Mouse (Mus musculus): ENCODE measurements around the gene Jag2.

Jag2 gene

DNA sequence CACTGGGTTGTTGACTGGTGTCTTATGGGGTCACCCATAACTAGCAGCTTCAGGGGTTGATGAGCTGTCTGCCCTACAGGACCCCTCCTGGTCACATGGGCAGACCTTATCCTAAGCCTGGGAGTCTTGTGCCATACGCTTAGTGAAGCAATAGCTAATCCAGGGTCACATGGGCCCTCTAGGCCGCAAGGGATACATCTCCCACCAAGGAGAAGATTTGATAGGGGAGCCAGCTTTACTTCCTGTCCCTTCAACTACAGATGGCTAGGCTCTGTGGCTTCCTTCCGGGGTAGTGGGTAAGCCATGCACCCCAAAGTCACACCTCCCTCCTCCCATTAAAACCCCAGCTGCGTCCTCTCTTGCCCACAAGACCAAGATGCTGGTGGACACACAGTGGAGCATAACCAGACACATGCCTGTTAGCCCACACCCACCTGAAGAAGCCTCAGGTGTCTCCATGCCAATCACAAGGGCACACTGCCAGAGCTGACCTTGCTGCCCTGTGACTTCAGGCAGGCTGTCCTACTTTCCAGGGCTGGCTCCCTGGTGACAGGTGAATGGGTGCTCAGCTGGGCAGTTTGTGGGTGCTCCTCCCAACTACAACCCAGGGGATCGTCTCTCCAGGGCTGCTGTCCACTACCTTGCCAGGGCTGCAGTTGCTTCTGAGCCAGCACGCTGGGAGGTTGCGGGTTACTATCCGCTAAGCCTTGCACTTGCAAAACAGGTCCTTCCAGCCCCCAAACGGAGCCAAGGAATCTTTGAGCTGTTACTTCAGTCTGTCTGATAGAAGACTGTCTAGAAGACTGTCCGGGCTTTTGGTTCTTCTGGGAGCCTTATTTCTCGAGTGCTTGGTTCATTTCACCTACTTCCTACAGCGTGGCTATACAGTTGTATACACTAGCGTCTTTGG is 61.1 kb downstream of the Jag2 start, which contains the start of gene Gpr132:
TSS of gene Gpr132 (minus strand) at position 51 of the 910 bp plus-strand sequence.
- DNase-seq (ENCODE audit: low read depth, low spot score): no peak

DNA sequence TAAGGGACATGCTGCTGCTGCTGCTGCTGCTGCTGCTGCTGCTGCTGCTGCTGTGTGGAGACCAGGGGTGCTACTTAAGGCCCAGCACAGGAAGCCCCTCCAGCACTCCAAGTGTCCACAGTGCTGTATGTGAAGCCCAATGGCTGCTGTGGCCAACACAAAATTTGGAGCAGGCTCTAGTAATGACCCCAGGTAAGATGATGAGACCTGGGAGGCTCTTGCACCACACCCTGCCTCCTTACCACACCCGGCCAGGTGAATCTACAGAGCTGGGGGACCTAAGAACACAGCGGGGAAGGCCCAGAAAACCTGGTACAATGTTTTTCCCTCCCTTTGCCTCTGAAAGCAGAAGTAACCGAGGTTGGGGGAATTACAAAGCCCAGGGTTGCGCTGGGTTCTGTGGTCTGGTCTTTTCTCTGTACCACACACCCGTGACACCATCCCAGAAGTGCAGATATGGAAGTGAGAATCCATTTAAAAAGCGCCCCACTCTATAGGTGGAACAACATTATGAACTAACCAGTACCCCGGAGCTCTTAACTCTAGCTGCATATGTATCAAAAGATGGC is 62.4 kb downstream of the Jag2 start:
- no peak for DNase-seq (ENCODE audit: low read depth, low spot score)

DNA sequence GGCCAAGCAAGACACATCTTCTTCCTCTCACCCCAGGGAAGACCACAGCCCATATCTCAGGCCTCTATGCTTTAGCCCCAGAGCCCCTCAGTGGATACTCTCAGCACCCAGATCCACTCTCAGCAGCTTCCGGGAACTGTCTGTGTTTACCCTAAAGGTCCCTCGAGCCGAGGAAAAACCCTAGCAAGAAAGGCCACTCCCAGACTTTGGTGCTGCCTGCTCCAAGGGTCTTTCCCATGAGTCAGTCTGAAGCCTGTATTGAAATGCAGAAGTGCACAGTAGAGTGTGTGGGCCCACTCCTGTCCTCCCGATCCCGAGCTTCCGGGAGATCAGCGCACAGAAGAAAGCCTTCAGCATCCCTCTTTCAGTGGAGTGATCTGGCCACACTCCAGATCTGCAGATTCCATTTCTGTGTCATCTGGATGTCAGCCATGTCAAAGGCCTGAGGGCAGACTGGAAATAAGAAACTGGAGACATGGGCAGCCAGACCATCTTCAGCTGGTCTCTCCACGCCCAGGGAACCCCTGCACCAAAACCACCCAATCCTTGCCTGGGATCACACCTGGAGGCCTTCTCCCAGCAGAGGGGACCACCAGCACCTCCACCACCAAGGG is 63.0 kb downstream of the Jag2 start:
- DNase-seq (ENCODE audit: low read depth, low spot score): no peak

DNA sequence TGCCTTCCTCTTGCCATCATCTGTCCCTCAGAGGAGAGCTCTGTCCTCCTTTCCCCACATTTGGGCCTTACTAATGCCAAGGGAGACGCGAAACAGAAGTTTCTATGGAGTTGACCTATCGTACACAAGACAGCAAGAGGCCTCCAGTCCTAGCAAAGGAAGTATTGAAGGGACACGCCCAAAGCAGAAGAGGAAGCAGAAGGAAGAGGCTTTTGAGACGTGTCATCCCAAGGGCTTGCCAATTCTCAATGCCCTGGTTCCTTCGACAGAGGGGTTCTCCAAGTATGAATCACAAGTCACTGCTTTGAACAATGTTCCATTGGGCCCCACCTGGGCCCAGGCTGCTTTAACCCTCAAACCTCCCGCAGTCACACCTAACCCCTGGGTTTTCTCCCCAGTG is 64.8 kb downstream of the Jag2 start:
- DNase-seq (ENCODE audit: low read depth, low spot score): no peak

DNA sequence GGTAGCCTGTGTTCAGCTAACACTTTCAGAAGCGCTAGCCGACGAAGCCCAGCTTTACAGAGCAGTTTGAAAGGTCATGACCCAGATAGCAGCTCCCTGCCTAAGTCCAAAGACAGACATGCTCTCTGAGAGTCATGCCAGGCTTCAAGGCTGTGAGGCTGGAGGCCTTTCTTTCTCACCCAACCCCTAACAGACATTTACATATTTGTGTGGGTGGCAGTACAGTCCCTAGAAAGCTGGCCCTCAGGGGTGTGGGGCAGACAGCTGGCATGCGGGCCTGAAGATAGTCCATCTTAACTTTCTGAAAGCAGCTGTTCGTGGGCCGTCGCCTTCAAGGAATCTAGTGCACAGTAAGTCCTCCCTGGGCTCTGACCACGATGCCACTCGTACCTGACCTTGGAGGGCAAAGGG is 67.7 kb downstream of the Jag2 start:
- DNase-seq (ENCODE audit: low read depth, low spot score): no peak

DNA sequence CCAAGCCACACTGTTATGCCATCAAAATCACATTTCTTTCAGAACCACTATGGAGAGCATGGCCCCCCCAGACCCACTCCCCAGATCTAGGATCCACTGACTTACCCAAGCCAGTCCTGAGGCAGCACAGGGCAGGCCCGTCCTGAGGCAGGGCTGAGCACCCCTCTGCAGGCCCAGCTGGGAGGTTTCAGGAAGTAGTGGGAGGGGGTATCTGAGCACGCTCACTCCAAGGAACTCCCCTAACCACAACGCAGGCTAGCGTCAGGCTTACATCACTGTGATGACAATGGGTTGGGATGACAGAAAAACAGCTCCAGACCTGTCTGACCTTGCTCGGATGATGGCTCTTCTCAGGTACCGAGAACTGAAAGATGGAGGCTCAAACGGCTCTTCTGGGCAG is 68.8 kb downstream of the Jag2 start:
- no peak for DNase-seq (ENCODE audit: low read depth, low spot score)

DNA sequence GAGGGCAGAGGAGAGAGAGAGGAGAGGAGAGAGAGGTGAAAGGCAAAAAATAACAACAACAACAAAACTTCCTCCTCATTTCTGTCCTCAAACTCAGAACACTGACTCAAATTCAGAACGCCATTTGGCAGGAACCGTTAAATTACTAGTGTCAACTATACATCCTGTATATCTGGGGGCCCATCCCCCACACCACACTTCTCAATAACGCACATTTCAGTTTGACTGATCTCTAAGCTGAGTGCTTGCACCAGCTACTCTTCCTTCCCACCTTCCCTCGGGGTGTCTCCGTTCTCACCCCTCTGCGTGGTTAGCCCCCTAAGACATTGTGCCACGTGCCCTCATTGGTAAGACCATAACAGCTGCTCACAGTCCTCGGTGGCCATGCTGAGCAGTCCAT is 69.6 kb downstream of the Jag2 start:
- no peak for DNase-seq (ENCODE audit: low read depth, low spot score)

DNA sequence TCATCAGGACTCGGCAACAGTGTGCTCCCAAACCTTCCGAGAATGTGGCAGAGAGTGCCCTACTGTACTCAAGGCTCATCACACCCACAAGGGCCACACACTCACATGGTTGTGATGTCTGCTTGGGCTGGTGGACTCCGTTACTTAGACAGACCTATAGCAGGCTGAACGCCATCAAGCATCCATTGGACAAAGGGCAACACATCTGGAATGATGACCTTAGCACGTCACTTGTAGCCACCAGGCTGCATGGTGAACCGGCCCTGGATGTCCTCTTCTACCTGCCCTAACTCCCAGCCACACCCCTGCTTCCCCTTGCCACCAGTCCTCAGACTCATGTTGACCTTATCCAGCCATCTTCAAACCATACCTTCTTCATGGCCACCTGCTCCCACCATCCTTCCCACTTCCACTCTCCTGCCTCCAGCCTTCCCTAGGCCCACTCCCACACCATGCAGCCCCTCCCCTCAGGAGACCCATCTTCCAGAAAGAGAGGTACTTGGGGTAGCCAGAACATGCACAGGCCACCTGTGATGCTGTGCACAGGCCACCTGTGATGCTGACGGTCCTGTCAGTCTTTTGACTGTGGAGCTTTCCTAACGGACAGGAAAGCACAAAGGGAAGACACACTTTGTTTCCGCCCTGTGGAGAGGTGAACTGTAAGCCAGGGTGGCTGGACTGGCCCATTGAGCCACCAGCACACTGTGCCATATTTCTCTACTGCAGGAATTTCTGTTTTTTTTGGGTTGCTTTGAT is 70.8 kb downstream of the Jag2 start:
- DNase-seq (ENCODE audit: low read depth, low spot score): no peak
